Mouse (Mus musculus) R1 (cell line): Measurements from ENCODE around the gene Alg14.

Experiments used
- DNase-seq: peaks from one replicate; pipeline ENCODE4 v3.0.0-alpha.2; 2018; ENCODE audit warnings: low read depth, low spot score

Gene Alg14

GRCm38 (mm10) chr3:121277557-121277956 lies 14.0 kb upstream of the Alg14 start:
- DNase-seq: no peak

- peak; percentile 35 for DNase-seq
Measured at GRCm38 (mm10) chr3:121279679-121280078, 11.9 kb upstream of the Alg14 start.

GRCm38 (mm10) chr3:121282998-121283397 lies 8.6 kb upstream of the Alg14 start, which contains the start of gene Tmem56:
Gene Tmem56, minus strand, starts transcription at chr3:121283098.
- DNase-seq: no peak

- no peak for DNase-seq
Measured at GRCm38 (mm10) chr3:121285219-121285618, 6.4 kb upstream of the Alg14 start.

- DNase-seq: peak; percentile 26
Measured at GRCm38 (mm10) chr3:121287151-121287550, 4.4 kb upstream of the Alg14 start.

GRCm38 (mm10) chr3:121290681-121291080 lies 892 bp upstream of the Alg14 start:
- no peak for DNase-seq

- no peak for DNase-seq
Measured at GRCm38 (mm10) chr3:121291225-121291559, 381 bp upstream of the Alg14 start.

GRCm38 (mm10) chr3:121294200-121294599 lies 2.6 kb downstream of the Alg14 start:
- DNase-seq: peak; percentile 34

GRCm38 (mm10) chr3:121306641-121307040 lies 15.1 kb downstream of the Alg14 start:
- no peak for DNase-seq

- peak; percentile 84 for DNase-seq
Measured at GRCm38 (mm10) chr3:121307532-121308234, 16.1 kb downstream of the Alg14 start.

GRCm38 (mm10) chr3:121308935-121309334 lies 17.4 kb downstream of the Alg14 start:
- peak; percentile 30 for DNase-seq

- no peak for DNase-seq
Measured at GRCm38 (mm10) chr3:121309429-121309828, 17.9 kb downstream of the Alg14 start.

- DNase-seq: peak; percentile 40
Measured at GRCm38 (mm10) chr3:121309896-121310714, 18.5 kb downstream of the Alg14 start.

- no peak for DNase-seq
Measured at GRCm38 (mm10) chr3:121312426-121312825, 20.9 kb downstream of the Alg14 start.

GRCm38 (mm10) chr3:121312979-121313378 lies 21.4 kb downstream of the Alg14 start:
- DNase-seq: no peak

GRCm38 (mm10) chr3:121314149-121314548 lies 22.6 kb downstream of the Alg14 start:
- DNase-seq: no peak

- DNase-seq: no peak
Measured at GRCm38 (mm10) chr3:121315498-121315897, 23.9 kb downstream of the Alg14 start.

GRCm38 (mm10) chr3:121319906-121320305 lies 28.3 kb downstream of the Alg14 start:
- DNase-seq: no peak

GRCm38 (mm10) chr3:121320896-121321295 lies 29.3 kb downstream of the Alg14 start:
- peak; percentile 30 for DNase-seq

GRCm38 (mm10) chr3:121323371-121323770 lies 31.8 kb downstream of the Alg14 start:
- DNase-seq: peak; percentile 61

GRCm38 (mm10) chr3:121327406-121327805 lies 35.8 kb downstream of the Alg14 start:
- no peak for DNase-seq

- DNase-seq: no peak
Measured at GRCm38 (mm10) chr3:121329647-121330046, 38.1 kb downstream of the Alg14 start.

- no peak for DNase-seq
Measured at GRCm38 (mm10) chr3:121330244-121330646, 38.7 kb downstream of the Alg14 start.
